Mouse (Mus musculus) lung, postnatal 0 days (tissue): ENCODE measurements around the gene Zer1. TPM values are rescaled to one million over a fixed set of nuclear protein-coding genes. Genes with fewer than 3 reads are reported as not detected.
"Not testable (repeated sequence)": the region's sequence is repeated elsewhere in the genome, so short reads cannot be mapped to it uniquely, and the experiment has no call there.

Source experiments
- ATAC-seq: fragments of 200-750 bp; cut with Nextera tagmentation; 2 replicates; pipeline ENCODE4 v1.8.0; 2017; ENCODE audit warnings: moderate library complexity
- DNase-seq: peaks from one replicate; pipeline ENCODE4 v3.0.0-alpha.2; 2016; ENCODE audit warnings: low spot score
- H3K27ac ChIP-seq: fragments of 300-500 bp; sonication (generic); 2 replicates; pipeline ENCODE4 v1.5.1; 2014; ENCODE audit warnings: antibody characterized with exemption, mild to moderate bottlenecking, low read length, mixed read lengths
- H3K27me3 ChIP-seq: fragments of 300-500 bp; sonication (generic); replicated peaks from 2 replicates; pipeline ENCODE4 v1.6.1; 2014; ENCODE audit warnings: low read length, mixed read lengths; ENCODE audit not compliant: insufficient read depth
- H3K36me3 ChIP-seq: fragments of 300-500 bp; sonication (generic); 2 replicates; pipeline ENCODE4 v1.6.1; 2014; ENCODE audit warnings: low read length, mixed read lengths; ENCODE audit not compliant: insufficient read depth
- H3K4me1 ChIP-seq: fragments of 300-500 bp; sonication (generic); 2 replicates; pipeline ENCODE4 v1.6.1; 2014; ENCODE audit warnings: antibody characterized with exemption, low read depth, low read length, mixed read lengths; ENCODE audit not compliant: insufficient read depth
- H3K4me2 ChIP-seq: fragments of 300-500 bp; sonication (generic); replicated peaks from 2 replicates; pipeline ENCODE4 v1.6.1; 2014; ENCODE audit warnings: low read depth, mild to moderate bottlenecking, low read length, moderate library complexity, mixed read lengths
- H3K4me3 ChIP-seq: fragments of 300-500 bp; sonication (generic); 2 replicates; pipeline ENCODE4 v1.5.1; 2014; ENCODE audit warnings: low read depth, low read length
- H3K9ac ChIP-seq: fragments of 300-500 bp; sonication (generic); replicated peaks from 2 replicates; pipeline ENCODE4 v1.6.1; 2014; ENCODE audit warnings: low read depth, mild to moderate bottlenecking
- H3K9me3 ChIP-seq: fragments of 300-500 bp; sonication (generic); 2 replicates; pipeline ENCODE4 v1.6.1; 2016; ENCODE audit warnings: low read length, mixed read lengths
- CTCF ChIP-seq: IDR thresholded peaks from 2 replicates; pipeline ENCODE4 v1.5.1; 2016; ENCODE audit warnings: antibody characterized with exemption, mild to moderate bottlenecking
- EP300 ChIP-seq: IDR thresholded peaks from 2 replicates; pipeline ENCODE4 v1.6.1; 2016; ENCODE audit warnings: antibody characterized with exemption, mild to moderate bottlenecking, control low read depth
- WGBS: fragments of 180-500 bp; shearing (Covaris S2); extraction: QIAGEN DNeasy Blood & Tissue Kit; methylation state at CpG from one replicate; pipeline ENCODE4 v1.1.7; 2014; 5-methylcytosine and 5-hydroxymethylcytosine counted together
- polyA plus RNA-seq: library from polyadenylated mRNA; unstranded; fragments of >200 nt; fragmentation: Nextera tagmentation; extraction: Ambion mirVana; gene quantifications from 2 replicates; pipeline ENCODE4 v1.2.1, GENCODE M21; 2015

Zer1 gene
- polyA plus RNA-seq, 1 experiment from 2014 or later, result 5.0 TPM

DNA sequence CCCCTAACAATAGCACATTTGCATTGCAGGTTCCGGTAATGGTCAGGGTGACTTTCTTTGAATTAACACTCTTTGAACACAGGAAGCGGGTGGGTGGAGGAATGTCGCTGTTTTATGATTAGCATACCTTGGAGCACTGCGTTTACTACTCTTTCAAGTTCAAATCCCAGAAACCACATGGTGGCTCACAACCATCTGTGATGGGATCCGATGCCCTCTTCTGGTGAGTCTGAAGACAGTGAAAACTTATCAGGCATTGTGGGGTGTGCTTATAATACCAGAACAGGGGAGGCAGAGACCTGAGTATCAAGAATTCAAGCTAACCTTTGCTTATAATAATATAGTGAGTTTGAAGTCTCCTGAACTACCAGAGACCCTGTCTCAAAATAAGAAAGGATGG lies 6.9 kb upstream of the Zer1 start:
- not testable (repeated sequence) for DNase-seq, H3K4me2 ChIP-seq, ATAC-seq, H3K9me3 ChIP-seq, H3K36me3 ChIP-seq, H3K27me3 ChIP-seq, H3K27ac ChIP-seq, H3K9ac ChIP-seq, H3K4me3 ChIP-seq
- 52% methylated on average over 5 of the region's 5 CpGs for WGBS
- TF ChIP-seq CTCF, result peak; percentile 23; the same call in 1 of the 2 replicates
- peaks cover 19% of the 10 kb centered on the region; the same call in 1 of the 2 replicates for H3K4me1 ChIP-seq

DNA sequence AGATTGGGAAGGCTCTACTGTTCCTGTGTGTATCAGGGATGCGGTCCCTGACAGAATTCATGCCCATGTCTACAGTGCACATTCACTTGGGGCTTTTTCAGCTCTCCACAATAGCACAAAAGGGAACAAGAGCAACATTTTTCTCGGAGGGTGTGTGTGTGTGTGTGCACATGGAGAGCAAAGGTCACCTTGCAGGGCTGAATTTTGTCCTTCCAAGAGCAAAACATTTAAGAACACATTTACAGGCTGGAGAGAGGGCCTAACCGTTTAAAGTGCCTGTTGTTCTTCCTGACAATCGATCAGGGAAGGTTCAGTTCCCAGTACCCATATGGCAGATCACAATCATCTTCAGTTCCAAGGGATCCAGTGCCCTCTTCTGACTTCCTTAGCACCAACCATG lies 5.8 kb upstream of the Zer1 start:
- Histone ChIP-seq H3K27ac (no peak overlapping the region), H3K9ac (no peak overlapping the region), H3K36me3 (no peaks in the 10 kb centered on the region), H3K4me3 (no peak overlapping the region), H3K27me3 (no peaks in the 10 kb centered on the region), H3K4me2 (no peak overlapping the region), H3K9me3 (no peaks in the 10 kb centered on the region), H3K4me1 (peaks cover 16% of the 10 kb centered on the region; the same call in 1 of the 2 replicates)
- no peak for TF ChIP-seq EP300
- TF ChIP-seq CTCF, result no peak
- DNase-seq, result no peak
- WGBS, result 71% methylated on average over 4 of the region's 4 CpGs
- no peak for ATAC-seq

DNA sequence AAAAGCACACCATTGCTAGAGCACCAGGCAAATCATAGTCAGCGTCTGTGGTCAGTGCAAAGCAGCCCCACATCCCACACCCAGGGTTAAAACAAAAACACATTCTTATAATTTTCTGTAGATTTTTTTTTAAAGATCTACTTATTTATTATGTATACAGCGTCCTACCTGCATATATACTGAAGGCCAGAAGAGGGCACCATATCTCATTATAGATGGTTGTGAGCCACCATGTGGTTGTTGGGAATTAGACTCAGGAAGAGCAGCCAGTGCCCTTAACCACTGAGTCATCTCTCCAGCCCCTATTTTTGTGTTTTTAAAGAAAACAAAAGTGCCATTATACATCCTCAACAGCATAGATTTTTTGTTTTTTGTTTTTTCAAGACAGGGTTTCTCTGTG lies 4.4 kb upstream of the Zer1 start:
- H3K27ac ChIP-seq, result no peak overlapping the region
- no peak overlapping the region for H3K4me3 ChIP-seq
- no peaks in the 10 kb centered on the region for H3K9me3 ChIP-seq
- no peak overlapping the region for H3K9ac ChIP-seq
- DNase-seq (peak; percentile 84), ATAC-seq (no peak)
- WGBS, result 31% methylated on average over 2 of the region's 2 CpGs
- H3K4me1 ChIP-seq, result peaks cover 12% of the 10 kb centered on the region; the same call in 1 of the 2 replicates
- TF ChIP-seq CTCF (peak; percentile 86), EP300 (no peak)
- H3K27me3 ChIP-seq, result no peaks in the 10 kb centered on the region
- H3K4me2 ChIP-seq, result no peak overlapping the region
- no peaks in the 10 kb centered on the region for H3K36me3 ChIP-seq

DNA sequence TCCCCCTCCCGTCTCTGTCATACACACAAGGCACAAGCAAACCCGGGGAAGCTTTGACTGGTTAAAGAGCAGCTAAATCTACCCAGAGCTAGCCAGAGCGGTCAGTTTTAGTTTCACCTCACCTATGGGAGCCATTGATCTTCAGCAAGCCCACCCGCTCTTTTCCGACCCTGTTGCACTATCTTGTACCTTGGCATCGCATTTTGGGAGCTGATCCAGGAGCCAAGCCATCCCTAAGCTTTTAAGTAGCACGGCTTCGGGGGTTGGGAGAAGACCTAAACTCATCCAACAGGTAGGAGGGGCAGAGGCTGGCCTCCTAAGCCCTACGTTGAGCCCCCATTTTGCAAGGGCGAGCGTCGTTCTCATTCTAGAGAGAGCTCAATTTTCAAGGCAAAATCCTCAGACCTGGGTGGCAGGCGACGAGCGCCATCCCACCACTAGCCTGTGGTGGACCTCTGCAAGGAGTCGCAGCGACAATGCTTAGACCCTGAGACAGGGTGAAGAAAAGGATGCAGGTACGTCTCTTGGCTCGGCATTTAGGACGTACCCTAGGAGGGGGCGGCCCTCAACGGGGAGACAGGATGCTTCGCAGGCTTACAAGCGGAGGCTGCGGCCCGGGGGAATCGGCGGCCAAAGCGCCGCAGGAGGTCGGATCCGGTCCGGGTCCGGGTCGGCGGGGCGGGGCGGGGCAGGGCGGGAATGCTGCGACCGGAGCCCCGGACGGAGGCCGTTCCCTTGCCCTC lies 485 bp downstream of the Zer1 start:
- TF ChIP-seq EP300 (no peak), CTCF (no peak)
- no peaks in the 10 kb centered on the region for H3K9me3 ChIP-seq
- H3K4me1 ChIP-seq, result peaks cover 10% of the 10 kb centered on the region; the same call in 1 of the 2 replicates
- H3K4me2 ChIP-seq, result peak overlapping the region; percentile 89
- 4% methylated on average over 40 of the region's 44 CpGs for WGBS
- DNase-seq, result no peak
- peak overlapping the region; percentile 93 for H3K27ac ChIP-seq
- peak overlapping the region; percentile 85 for H3K4me3 ChIP-seq
- H3K36me3 ChIP-seq, result no peaks in the 10 kb centered on the region
- H3K27me3 ChIP-seq, result no peaks in the 10 kb centered on the region
- peak; percentile 60 for ATAC-seq
- H3K9ac ChIP-seq, result peak overlapping the region; percentile 96

DNA sequence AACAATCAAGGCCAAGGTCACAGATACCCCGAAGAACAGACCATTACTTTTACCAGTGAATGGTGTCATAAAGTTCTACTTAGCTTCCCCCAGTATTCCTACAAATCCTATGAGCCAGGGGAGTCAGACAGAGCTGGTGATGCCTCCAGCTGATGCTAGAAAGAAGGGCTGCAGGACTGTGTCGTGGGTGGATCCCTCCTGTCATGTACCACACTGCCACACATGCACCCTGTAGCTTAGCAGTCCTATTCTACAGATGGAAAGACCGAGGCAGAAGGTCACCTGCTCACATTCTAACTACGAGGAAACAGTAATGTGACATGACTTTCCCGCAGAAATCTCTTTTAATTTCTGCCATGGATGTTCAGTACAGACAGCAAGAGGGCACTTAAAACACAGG lies 1.6 kb downstream of the Zer1 start:
- H3K4me3 ChIP-seq, result no peak overlapping the region
- no peak overlapping the region for H3K4me2 ChIP-seq
- ATAC-seq (no peak), DNase-seq (no peak)
- H3K9me3 ChIP-seq, result no peaks in the 10 kb centered on the region
- H3K9ac ChIP-seq, result no peak overlapping the region
- TF ChIP-seq CTCF, result no peak
- H3K36me3 ChIP-seq, result no peaks in the 10 kb centered on the region
- 78% methylated on average over 5 of the region's 5 CpGs for WGBS
- H3K4me1 ChIP-seq, result peaks cover 10% of the 10 kb centered on the region; the same call in 1 of the 2 replicates
- H3K27me3 ChIP-seq, result no peaks in the 10 kb centered on the region
- H3K27ac ChIP-seq, result no peak overlapping the region

DNA sequence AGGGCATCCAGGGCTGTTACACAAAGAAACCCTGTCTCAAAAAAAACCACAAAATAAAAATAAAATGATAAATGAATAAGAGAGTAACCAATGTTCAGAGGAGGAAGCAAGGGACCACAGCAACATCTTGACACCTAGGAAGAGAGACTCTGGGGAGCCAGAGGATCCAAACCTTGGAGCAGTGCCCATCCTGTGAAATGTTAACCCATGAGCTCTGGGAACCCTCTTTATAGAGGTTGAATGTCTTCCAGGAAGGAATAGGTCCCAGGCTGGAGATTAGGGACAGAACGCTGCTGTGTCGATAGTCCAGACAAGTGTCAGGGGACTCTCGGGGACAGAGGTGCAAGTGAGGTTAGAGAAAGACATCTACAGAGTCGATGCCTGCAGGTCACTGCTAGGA lies 4.1 kb downstream of the Zer1 start:
- TF ChIP-seq CTCF, result no peak
- no peak for ATAC-seq
- 91% methylated on average over 4 of the region's 4 CpGs for WGBS
- H3K36me3 ChIP-seq, result no peaks in the 10 kb centered on the region
- H3K4me2 ChIP-seq, result no peak overlapping the region
- no peak overlapping the region for H3K9ac ChIP-seq
- H3K4me3 ChIP-seq, result no peak overlapping the region
- H3K27me3 ChIP-seq, result no peaks in the 10 kb centered on the region
- H3K9me3 ChIP-seq, result no peaks in the 10 kb centered on the region
- H3K4me1 ChIP-seq, result peaks cover 10% of the 10 kb centered on the region; the same call in 1 of the 2 replicates
- no peak overlapping the region for H3K27ac ChIP-seq
- no peak for DNase-seq
